Mouse (Mus musculus) T-cell, adult 2 months (primary cell): ENCODE data around the gene Npc1l1.

Source experiments
- DNase-seq: peaks from one replicate; pipeline ENCODE4 v3.0.0; 2022; ENCODE audit warnings: low spot score

Npc1l1 gene

GRCm38 (mm10) chr11:6207090-6207489 lies 22.9 kb downstream of the Npc1l1 start:
- no peak for DNase-seq

- DNase-seq, result no peak
Measured at GRCm38 (mm10) chr11:6200570-6200969, 29.4 kb downstream of the Npc1l1 start.

GRCm38 (mm10) chr11:6200087-6200569 lies 29.8 kb downstream of the Npc1l1 start, which contains the start of gene Nudcd3:
Gene Nudcd3, minus strand, starts transcription at chr11:6200415.
- peak; percentile 90 for DNase-seq

- no peak for DNase-seq
Measured at GRCm38 (mm10) chr11:6199410-6200086, 30.4 kb downstream of the Npc1l1 start, which contains the start of gene A730071L15Rik. Gene A730071L15Rik, plus strand, starts transcription at chr11:6200029.

GRCm38 (mm10) chr11:6198449-6198848 lies 31.5 kb downstream of the Npc1l1 start:
- no peak for DNase-seq

- DNase-seq, result no peak
Measured at GRCm38 (mm10) chr11:6196780-6197179, 33.2 kb downstream of the Npc1l1 start.

GRCm38 (mm10) chr11:6187878-6188277 lies 42.1 kb downstream of the Npc1l1 start:
- DNase-seq, result peak; percentile 83

- no peak for DNase-seq
Measured at GRCm38 (mm10) chr11:6187399-6187798, 42.5 kb downstream of the Npc1l1 start.

- peak; percentile 23 for DNase-seq
Measured at GRCm38 (mm10) chr11:6184202-6184935, 45.6 kb downstream of the Npc1l1 start.

- no peak for DNase-seq
Measured at GRCm38 (mm10) chr11:6183246-6183645, 46.7 kb downstream of the Npc1l1 start.

- DNase-seq, result peak; percentile 46
Measured at GRCm38 (mm10) chr11:6180811-6181399, 49.0 kb downstream of the Npc1l1 start.

- DNase-seq, result peak; percentile 8
Measured at GRCm38 (mm10) chr11:6179194-6179593, 50.7 kb downstream of the Npc1l1 start.

- DNase-seq, result peak; percentile 58
Measured at GRCm38 (mm10) chr11:6178673-6179166, 51.2 kb downstream of the Npc1l1 start.

- DNase-seq, result no peak
Measured at GRCm38 (mm10) chr11:6177781-6178420, 52.0 kb downstream of the Npc1l1 start.

GRCm38 (mm10) chr11:6175506-6175905 lies 54.4 kb downstream of the Npc1l1 start:
- no peak for DNase-seq

GRCm38 (mm10) chr11:6174719-6175118 lies 55.2 kb downstream of the Npc1l1 start:
- no peak for DNase-seq

- DNase-seq, result no peak
Measured at GRCm38 (mm10) chr11:6169041-6169663, 60.8 kb downstream of the Npc1l1 start.

GRCm38 (mm10) chr11:6166351-6166750 lies 63.6 kb downstream of the Npc1l1 start:
- DNase-seq, result no peak

- DNase-seq, result no peak
Measured at GRCm38 (mm10) chr11:6165391-6166081, 64.4 kb downstream of the Npc1l1 start.

- DNase-seq, result no peak
Measured at GRCm38 (mm10) chr11:6164781-6165180, 65.2 kb downstream of the Npc1l1 start.

GRCm38 (mm10) chr11:6163706-6164105 lies 66.2 kb downstream of the Npc1l1 start:
- no peak for DNase-seq
